Mouse (Mus musculus): ENCODE data around the gene Cyp2w1.

The Cyp2w1 gene

GRCm38 (mm10) chr5:139364260-139364910 is 12.0 kb downstream of the Cyp2w1 start:
- in situ Hi-C loops (cut with MboI, MseI), result loop anchor here in 1 of 2 experiments (5.0 to 10.0 kb wide), 2 partner anchors 48 to 100 kb away; partner anchors contain the start of gene 3110082I17Rik

GRCm38 (mm10) chr5:139364911-139365571 is 12.6 kb downstream of the Cyp2w1 start:
- in situ Hi-C loops (cut with MboI, MseI), result loop anchor here in 1 of 2 experiments (5.0 to 10.0 kb wide), 2 partner anchors 47 to 100 kb away; partner anchors contain the start of gene 3110082I17Rik

GRCm38 (mm10) chr5:139365827-139366226 is 13.4 kb downstream of the Cyp2w1 start:
- in situ Hi-C loops (cut with MboI, MseI), result loop anchor here in 1 of 2 experiments (10.0 kb wide), 1 partner anchor 99 kb away; the partner anchor contains the start of gene 3110082I17Rik

- in situ Hi-C loops (cut with MboI, MseI), result loop anchor here in 1 of 2 experiments (10.0 kb wide), 1 partner anchor 98 kb away; the partner anchor contains the start of gene 3110082I17Rik
Measured at GRCm38 (mm10) chr5:139366484-139366883, 14.1 kb downstream of the Cyp2w1 start.

GRCm38 (mm10) chr5:139367884-139368458 is 15.6 kb downstream of the Cyp2w1 start:
- in situ Hi-C loops (cut with MboI, MseI), result loop anchor here in 1 of 2 experiments (10.0 kb wide), 1 partner anchor 97 kb away; the partner anchor contains the start of gene 3110082I17Rik

GRCm38 (mm10) chr5:139368638-139369320 is 16.4 kb downstream of the Cyp2w1 start:
- in situ Hi-C loops (cut with MboI, MseI), result loop anchor here in 1 of 2 experiments (10.0 kb wide), 1 partner anchor 96 kb away; the partner anchor contains the start of gene 3110082I17Rik

GRCm38 (mm10) chr5:139370336-139370735 is 17.9 kb downstream of the Cyp2w1 start:
- in situ Hi-C loops (cut with MboI, MseI), result no loop called here

GRCm38 (mm10) chr5:139371118-139371517 is 18.7 kb downstream of the Cyp2w1 start:
- in situ Hi-C loops (cut with MboI, MseI), result no loop called here

GRCm38 (mm10) chr5:139371631-139372401 is 19.4 kb downstream of the Cyp2w1 start:
- in situ Hi-C loops (cut with MboI, MseI), result no loop called here

- in situ Hi-C loops (cut with MboI, MseI), result no loop called here
Measured at GRCm38 (mm10) chr5:139373126-139373525, 20.7 kb downstream of the Cyp2w1 start.

GRCm38 (mm10) chr5:139373889-139374444 is 21.6 kb downstream of the Cyp2w1 start:
- in situ Hi-C loops (cut with MboI, MseI), result no loop called here

GRCm38 (mm10) chr5:139374841-139375240 is 22.4 kb downstream of the Cyp2w1 start:
- in situ Hi-C loops (cut with MboI, MseI), result no loop called here

GRCm38 (mm10) chr5:139377468-139378270 is 25.3 kb downstream of the Cyp2w1 start, which contains the start of gene Gpr146:
TSS of gene Gpr146 (plus strand) at chr5:139377697.
- in situ Hi-C loops (cut with MboI, MseI), result no loop called here

GRCm38 (mm10) chr5:139378271-139378556 is 25.8 kb downstream of the Cyp2w1 start:
- in situ Hi-C loops (cut with MboI, MseI), result no loop called here

GRCm38 (mm10) chr5:139378986-139379629 is 26.7 kb downstream of the Cyp2w1 start:
- in situ Hi-C loops (cut with MboI, MseI), result no loop called here

- in situ Hi-C loops (cut with MboI, MseI), result no loop called here
Measured at GRCm38 (mm10) chr5:139379771-139380384, 27.5 kb downstream of the Cyp2w1 start.

GRCm38 (mm10) chr5:139380385-139381248 is 28.2 kb downstream of the Cyp2w1 start:
- in situ Hi-C loops (cut with MboI, MseI), result no loop called here
